In genomic region chr3:52618212-52618924, GRCm38 (mm10) we compare ENCODE assay signal across 22 mouse cellular contexts.
A peak's percentile ranks its signal among the peaks of the same experiment; 100 is the strongest.
DNase-seq lines count a peak whose midpoint lies in the region; ATAC-seq and TF ChIP-seq lines count a peak whose summit lies in the region.
"Had no signal": no experiment of that assay in that cellular context is flagged by ENCODE, and none has a peak within 500 bp of the region (broad histone marks: within the 10 kb centered on the region; RNA-seq: fewer than 3 reads in every experiment).

No protein-coding gene starts in this region.

- DNase-seq in liver, adult 2 months (ENCODE audit: extremely low read depth, low read depth, low spot score): no peak
- DNase-seq in liver, embryonic 11.5 days (ENCODE audit: low spot score): no peak
- peak; percentile 3 for DNase-seq in 416B (ENCODE audit: low read depth)
- peak; percentile 42 for DNase-seq in T-cell, adult 2 months (ENCODE audit: low spot score)
- no peak for DNase-seq in frontal cortex, postnatal 36 days (ENCODE audit: low spot score in 2 of 2)
- DNase-seq in ovary, postnatal 36 days (ENCODE audit: low spot score): no peak
- DNase-seq in right cerebral cortex, postnatal 14 days: no peak
- DNase-seq: adrenal gland, postnatal 36 days; cerebellum, adult 2 months; heart, postnatal 14 days; layer of hippocampus, postnatal 36 days; lung, embryonic 14.5 days; right cerebral cortex, adult 18-20 months had no signal

- no peaks in the 10 kb centered on the region for H3K79me2 ChIP-seq in liver, adult 2 months (ENCODE audit: control insufficient read depth, insufficient read depth, low read length)

- no peaks in the 10 kb centered on the region for H3K36me3 ChIP-seq in liver, adult 2 months (ENCODE audit: control insufficient read depth, insufficient read depth, low read length)
- H3K36me3 ChIP-seq in liver, embryonic 11.5 days (ENCODE audit: control insufficient read depth, insufficient read depth, low read length): no peaks in the 10 kb centered on the region
- H3K36me3 ChIP-seq: forebrain, embryonic 15.5 days; heart, embryonic 12.5 days; hindbrain, embryonic 13.5 days; limb, embryonic 13.5 days had no signal

- H3K4me3 ChIP-seq in liver, adult 2 months (ENCODE audit: insufficient read depth, low read depth, low read length): no peak overlapping the region
- no peak overlapping the region for H3K4me3 ChIP-seq in liver, embryonic 11.5 days (ENCODE audit: low read depth, low read length)
- H3K4me3 ChIP-seq: forebrain, embryonic 15.5 days; heart, embryonic 12.5 days; hindbrain, embryonic 13.5 days; limb, embryonic 13.5 days had no signal

- TF ChIP-seq CTCF in liver, adult 2 months (IDR thresholded peaks at IDR 0.05; ENCODE audit: low read depth, low read length): no peak

- no peaks in the 10 kb centered on the region for H3K9me3 ChIP-seq in liver, embryonic 11.5 days (ENCODE audit: control insufficient read depth, low read length)
- H3K9me3 ChIP-seq: forebrain, embryonic 15.5 days; heart, embryonic 12.5 days; hindbrain, embryonic 13.5 days; limb, embryonic 13.5 days had no signal

- no peak for ATAC-seq in liver, embryonic 11.5 days (replicated peaks; ENCODE audit: low FRiP score)
- ATAC-seq in inflammation-experienced regulatory T-cells, adult 6 months: peak; percentile 87
- ATAC-seq: forebrain, embryonic 15.5 days; intestine, embryonic 16.5 days had no signal

- H3K4me1 ChIP-seq in liver, adult 2 months (ENCODE audit: control insufficient read depth, insufficient read depth, low read length): peaks cover 26% of the 10 kb centered on the region
- no peaks in the 10 kb centered on the region; the same call in 1 of the 2 replicates for H3K4me1 ChIP-seq in liver, embryonic 11.5 days (replicated peaks; ENCODE audit: control insufficient read depth, insufficient read depth, low read length)
- H3K4me1 ChIP-seq: forebrain, embryonic 15.5 days; limb, embryonic 13.5 days had no signal

- no peak for TF ChIP-seq POLR2A in liver, adult 2 months (IDR thresholded peaks at IDR 0.05; ENCODE audit: extremely low read depth, insufficient read depth, low read length)

- H3K9ac ChIP-seq in liver, adult 2 months (ENCODE audit: low read depth, low read length): peak overlapping the region; percentile 49
- H3K9ac ChIP-seq in liver, embryonic 11.5 days (ENCODE audit: low read depth, low read length): no peak overlapping the region
- H3K9ac ChIP-seq: forebrain, embryonic 15.5 days; heart, embryonic 12.5 days; hindbrain, embryonic 13.5 days; limb, embryonic 13.5 days; lung, embryonic 14.5 days had no signal

- WGBS in liver, adult 2 months: 37% methylated on average over 7 of the region's 7 CpGs
- WGBS in liver, embryonic 11.5 days: 68% methylated on average over 7 of the region's 7 CpGs

- no peaks in the 10 kb centered on the region for H3K27me3 ChIP-seq in liver, adult 2 months (ENCODE audit: control insufficient read depth, insufficient read depth, low read length)
- no peaks in the 10 kb centered on the region for H3K27me3 ChIP-seq in liver, embryonic 11.5 days (replicated peaks; ENCODE audit: control insufficient read depth, insufficient read depth, low read length)
- H3K27me3 ChIP-seq: forebrain, embryonic 15.5 days; heart, embryonic 12.5 days; hindbrain, embryonic 13.5 days; limb, embryonic 13.5 days had no signal

- H3K4me2 ChIP-seq in liver, embryonic 11.5 days: no peak overlapping the region
- H3K4me2 ChIP-seq: forebrain, embryonic 15.5 days; heart, embryonic 12.5 days; hindbrain, embryonic 13.5 days; limb, embryonic 13.5 days; lung, embryonic 14.5 days; midbrain, embryonic 11.5 days had no signal

- H3K27ac ChIP-seq in liver, adult 2 months (replicated peaks; ENCODE audit: insufficient read depth, low read depth, low read length): peak overlapping the region; percentile 94
- H3K27ac ChIP-seq in liver, embryonic 11.5 days (ENCODE audit: low read depth, low read length): no peak overlapping the region
- H3K27ac ChIP-seq: forebrain, embryonic 15.5 days; hindbrain, embryonic 13.5 days; kidney, postnatal 0 days; limb, embryonic 13.5 days; macrophage had no signal

Comparison
In these comparisons a context has a peak if more than half of its experiments do, and no peak if none do; other contexts are left out.
1. DNase-seq: peak in 416B (single experiment) and T-cell, adult 2 months (single experiment); none in liver, adult 2 months (single experiment), liver, embryonic 11.5 days (single experiment), frontal cortex, postnatal 36 days (0 of 2), ovary, postnatal 36 days (single experiment) and right cerebral cortex, postnatal 14 days (single experiment).